Mouse (Mus musculus): ENCODE data around the gene Nrip1. TPM values are rescaled to one million over a fixed set of nuclear protein-coding genes. Genes with fewer than 3 reads are reported as not detected.

The Nrip1 gene
- total RNA-seq, 2 experiments from 2014 or later, result 64.1 to 67.3 TPM

GRCm38 (mm10) chr16:76241266-76241665 lies 132.4 kb downstream of the Nrip1 start:
- DNase-seq (ENCODE audit: low spot score in 2 of 2), result no peak
- intact Hi-C loops (cut with DNase I), result no loop called here

- intact Hi-C loops (cut with DNase I), result no loop called here
- DNase-seq (ENCODE audit: low spot score in 2 of 2), result no peak
These were observed 134.3 kb downstream of the Nrip1 start for GRCm38 (mm10) chr16:76239353-76239752.

GRCm38 (mm10) chr16:76238784-76239183 lies 134.8 kb downstream of the Nrip1 start:
- intact Hi-C loops (cut with DNase I), result no loop called here
- DNase-seq (ENCODE audit: low spot score in 2 of 2), result no peak
